Mouse (Mus musculus) CH12.LX (cell line): ENCODE measurements around the gene Apba1.

ENCODE experiments used
- BHLHE40 ChIP-seq: IDR thresholded peaks from 2 replicates; pipeline ENCODE4 v1.6.1; 2011; ENCODE audit warnings: mild to moderate bottlenecking, low read depth, low read length, improper control_type of control experiment
- CHD2 ChIP-seq: IDR thresholded peaks from 2 replicates; pipeline ENCODE4 v1.6.1; 2011; ENCODE audit warnings: low read length, improper control_type of control experiment
- CTCF ChIP-seq, 2 experiments: IDR thresholded peaks in 1 of 2; conservative IDR thresholded peaks in 1 of 2; 2 replicates each; pipeline ENCODE4 v1.5.1; 2011 to 2012; ENCODE audit warnings: low read depth in 2 of 2, low read length in 2 of 2, improper control_type of control experiment in 1 of 2, inconsistent platforms in 1 of 2, mild to moderate bottlenecking in 1 of 2, moderate library complexity in 1 of 2
- EP300 ChIP-seq: IDR thresholded peaks from 2 replicates; pipeline ENCODE4 v1.6.1; 2011; ENCODE audit warnings: low read length, improper control_type of control experiment
- JUND ChIP-seq: conservative IDR thresholded peaks from 2 replicates; pipeline ENCODE4 v1.6.1; 2011; ENCODE audit warnings: low read depth, low read length, improper control_type of control experiment
- KAT2A ChIP-seq: IDR thresholded peaks from 2 replicates; pipeline ENCODE4 v1.6.1; 2012; ENCODE audit warnings: low read length, improper control_type of control experiment, inconsistent platforms; ENCODE audit not compliant: insufficient replicate concordance
- MYC ChIP-seq: IDR thresholded peaks from 2 replicates; pipeline ENCODE4 v1.6.1; 2011; ENCODE audit warnings: low read depth, mild to moderate bottlenecking, improper control_type of control experiment, low read length
- NRF1 ChIP-seq: IDR thresholded peaks from 2 replicates; pipeline ENCODE4 v1.6.1; 2014; ENCODE audit warnings: low read depth, mild to moderate bottlenecking, inconsistent platforms, low read length, improper control_type of control experiment, moderate library complexity
- POLR2A ChIP-seq: IDR thresholded peaks from 2 replicates; pipeline ENCODE4 v1.6.1; 2011; ENCODE audit warnings: low read depth, mild to moderate bottlenecking, improper control_type of control experiment, low read length
- RCOR1 ChIP-seq: conservative IDR thresholded peaks from 2 replicates; pipeline ENCODE4 v1.6.1; 2012; ENCODE audit warnings: low read depth, mild to moderate bottlenecking, inconsistent platforms, low read length, improper control_type of control experiment
- TCF12 ChIP-seq: IDR thresholded peaks from 2 replicates; pipeline ENCODE4 v1.6.1; 2014; ENCODE audit warnings: low read depth, mild to moderate bottlenecking, inconsistent platforms, low read length, improper control_type of control experiment
- USF1 ChIP-seq: IDR thresholded peaks from 2 replicates; pipeline ENCODE4 v1.6.1; 2014; ENCODE audit warnings: low read depth, mild to moderate bottlenecking, inconsistent platforms, low read length, improper control_type of control experiment

DNA sequence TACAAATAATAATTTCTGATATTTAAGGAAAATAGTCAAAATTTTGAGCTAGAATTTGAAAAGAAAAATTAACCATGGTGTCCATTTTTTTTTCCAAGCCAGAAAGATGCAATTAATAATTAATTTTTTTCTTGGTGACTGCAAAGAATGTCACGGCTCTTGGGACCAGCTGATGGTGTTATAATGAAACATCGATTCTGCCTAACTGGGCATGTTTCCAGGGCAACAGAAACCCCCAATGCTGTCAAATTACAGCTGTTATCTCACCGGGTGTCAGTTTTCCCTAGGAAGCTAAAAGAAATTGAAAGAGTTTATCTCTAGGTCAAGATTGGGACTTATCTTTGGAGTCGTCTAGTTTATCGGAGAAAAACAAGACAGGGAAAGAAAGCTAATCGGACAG lies 225.5 kb downstream of the Apba1 start:
- TF ChIP-seq POLR2A, result no peak
- no peak for TF ChIP-seq CTCF (conservative IDR thresholded peaks at IDR 0.05 in 1 of 2, IDR thresholded peaks at IDR 0.05 in 1 of 2; ENCODE audit: low read depth in 2 of 2, low read length in 2 of 2)
- TF ChIP-seq MYC, result no peak
- TF ChIP-seq TCF12, result no peak
- TF ChIP-seq USF1, result no peak
- no peak for TF ChIP-seq KAT2A
- no peak for TF ChIP-seq NRF1
- no peak for TF ChIP-seq EP300
- TF ChIP-seq RCOR1, result no peak
- TF ChIP-seq BHLHE40, result no peak
- no peak for TF ChIP-seq CHD2
- TF ChIP-seq JUND, result no peak
